Mouse (Mus musculus): ENCODE measurements around the gene Acot4.
"Not testable (repeated sequence)": the region's sequence is repeated elsewhere in the genome, so short reads cannot be mapped to it uniquely, and the experiment has no call there.

Acot4 gene

DNA sequence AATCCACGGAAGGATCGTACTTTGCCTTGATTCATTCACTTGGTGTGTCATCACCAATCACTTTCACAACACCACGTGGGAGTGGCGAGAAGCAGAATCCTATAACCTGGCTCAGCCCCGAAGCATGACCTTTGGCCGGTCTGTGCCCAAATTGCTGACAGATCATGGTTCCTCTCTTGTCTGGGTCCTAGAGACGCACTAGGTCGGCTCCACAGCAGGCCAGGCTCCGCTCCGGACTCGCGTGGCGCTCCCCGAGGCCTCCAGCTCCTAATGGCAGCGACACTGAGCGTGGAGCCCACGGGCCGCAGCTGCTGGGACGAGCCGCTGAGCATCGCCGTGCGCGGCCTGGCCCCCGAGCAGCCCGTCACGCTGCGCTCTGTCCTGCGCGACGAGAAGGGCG is at the start of gene Acot4:
Acot4 (plus strand) TSS at position 139 of the 400 bp plus-strand sequence.
- DNase-seq: not testable (repeated sequence)

GRCm38 (mm10) chr12:83988483-83988882 is 49.7 kb upstream of the Acot4 start:
- DNase-seq: no peak

GRCm38 (mm10) chr12:83989378-83989777 is 48.8 kb upstream of the Acot4 start:
- DNase-seq: no peak

DNA sequence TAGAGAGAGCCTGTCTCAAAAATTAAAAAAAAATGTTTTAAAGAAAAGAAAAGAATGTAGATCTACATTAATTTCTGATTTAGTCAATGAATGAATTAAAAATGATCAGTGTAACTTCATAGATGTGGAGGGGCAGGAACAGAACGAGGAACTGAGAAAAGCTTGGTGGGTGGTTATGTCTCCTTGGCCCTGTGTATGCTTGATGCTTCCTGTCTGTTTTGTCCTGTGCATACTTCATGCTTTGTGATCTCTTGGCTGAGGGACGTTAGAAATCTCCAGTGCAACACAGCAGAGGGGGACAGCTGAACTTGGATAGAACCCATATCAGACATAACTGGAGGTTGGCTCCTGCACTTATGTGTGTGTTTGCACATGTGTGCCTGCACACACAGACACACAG is 41.0 kb upstream of the Acot4 start:
- no peak for DNase-seq

- no peak for DNase-seq
Measured at GRCm38 (mm10) chr12:83998341-83999107, 39.7 kb upstream of the Acot4 start.

- DNase-seq: not testable (repeated sequence)
Measured at GRCm38 (mm10) chr12:83999237-83999636, 38.9 kb upstream of the Acot4 start.

- no peak for DNase-seq
Measured at GRCm38 (mm10) chr12:84000418-84000817, 37.8 kb upstream of the Acot4 start.

DNA sequence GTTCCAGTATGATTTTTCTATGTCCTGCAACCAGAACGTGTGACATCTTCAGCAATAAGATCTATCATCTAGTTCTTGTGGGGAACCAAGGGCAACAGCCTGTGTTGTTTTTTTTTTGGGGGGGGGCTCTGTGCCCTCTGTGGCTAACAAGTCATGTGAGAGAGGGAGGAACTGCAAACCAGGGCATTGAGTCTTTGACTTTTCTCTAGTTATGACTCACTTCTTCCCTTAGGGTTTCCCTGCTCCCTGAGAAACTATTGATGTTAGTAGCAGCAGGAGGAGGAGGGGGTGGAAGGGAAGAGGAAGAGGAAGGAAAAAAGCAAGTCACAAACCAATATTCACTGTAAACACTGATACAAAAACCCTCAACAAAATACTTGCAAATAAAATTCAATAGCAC is 34.3 kb upstream of the Acot4 start:
- no peak for DNase-seq

DNA sequence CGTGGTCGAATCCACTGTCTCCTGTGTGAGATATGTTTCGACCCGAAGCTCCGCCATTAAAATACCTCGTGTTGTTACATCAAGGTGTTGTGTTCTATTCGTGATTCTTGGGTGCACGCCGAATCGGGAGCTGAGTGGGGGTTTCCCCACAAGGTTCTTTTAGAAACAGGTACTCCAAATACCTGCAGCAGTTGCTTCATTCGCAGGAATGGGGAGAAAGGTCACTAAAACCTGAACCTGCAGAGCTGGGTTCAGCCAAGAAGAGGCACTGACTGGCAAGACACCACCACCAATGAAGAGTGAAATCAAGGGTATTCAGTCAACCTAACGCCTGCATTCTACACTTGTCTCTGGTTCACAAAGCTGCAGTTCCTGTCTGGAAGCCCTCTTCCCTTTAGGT is 29.9 kb upstream of the Acot4 start:
- no peak for DNase-seq

GRCm38 (mm10) chr12:84008729-84009128 is 29.4 kb upstream of the Acot4 start:
- no peak for DNase-seq

DNA sequence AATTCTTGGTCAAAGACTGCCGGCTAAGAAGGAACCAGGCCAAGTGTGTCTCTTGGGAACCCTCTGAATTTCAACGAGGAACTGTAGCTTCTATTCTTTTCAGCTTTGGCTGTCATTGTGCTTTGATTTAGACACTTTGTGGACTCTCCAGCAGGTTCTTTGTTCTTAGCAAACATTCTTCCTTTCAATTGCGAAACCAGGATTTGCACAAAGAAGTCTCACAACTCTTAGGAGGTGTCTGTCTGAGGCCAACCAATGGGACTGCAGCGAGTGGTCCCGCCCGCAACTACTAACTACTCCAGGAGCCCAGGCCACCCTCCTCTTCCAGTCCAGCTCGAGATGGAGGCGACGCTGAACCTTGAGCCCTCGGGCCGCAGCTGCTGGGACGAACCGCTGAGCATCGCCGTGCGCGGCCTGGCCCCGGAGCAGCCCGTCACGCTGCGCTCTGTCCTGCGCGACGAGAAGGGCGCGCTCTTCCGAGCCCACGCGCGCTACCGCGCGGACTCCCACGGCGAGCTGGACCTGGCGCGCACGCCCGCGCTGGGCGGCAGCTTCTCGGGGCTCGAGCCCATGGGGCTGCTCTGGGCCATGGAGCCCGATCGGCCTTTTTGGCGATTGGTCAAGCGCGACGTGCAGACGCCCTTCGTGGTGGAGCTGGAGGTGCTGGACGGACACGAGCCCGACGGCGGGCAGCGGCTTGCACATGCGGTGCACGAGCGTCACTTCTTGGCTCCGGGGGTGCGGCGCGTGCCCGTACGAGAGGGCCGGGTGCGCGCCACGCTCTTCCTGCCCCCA is 28.8 kb upstream of the Acot4 start, which contains the start of gene Acot1:
Acot1 (plus strand) TSS at position 320 of the 795 bp plus-strand sequence.
- peak; percentile 72 for DNase-seq

DNA sequence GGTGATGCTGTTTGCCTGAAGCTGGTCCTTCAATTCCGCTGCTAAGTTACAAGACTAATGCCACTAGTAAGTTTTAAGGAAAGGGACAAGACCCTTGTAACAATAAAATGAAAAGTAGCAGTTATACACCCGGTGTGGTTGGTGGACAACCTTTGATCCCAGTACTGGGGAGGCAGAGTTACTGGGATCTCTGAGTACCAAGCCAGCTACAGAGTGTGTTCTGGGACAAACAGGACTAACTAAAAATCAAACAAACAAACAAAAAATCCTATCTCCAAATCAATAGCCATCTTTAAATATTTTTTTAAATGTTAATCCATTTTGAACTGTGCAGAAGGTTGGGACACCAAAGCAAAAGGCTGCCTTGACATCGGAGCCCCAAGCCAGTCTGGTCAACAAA is 28.0 kb upstream of the Acot4 start:
- DNase-seq: no peak

DNA sequence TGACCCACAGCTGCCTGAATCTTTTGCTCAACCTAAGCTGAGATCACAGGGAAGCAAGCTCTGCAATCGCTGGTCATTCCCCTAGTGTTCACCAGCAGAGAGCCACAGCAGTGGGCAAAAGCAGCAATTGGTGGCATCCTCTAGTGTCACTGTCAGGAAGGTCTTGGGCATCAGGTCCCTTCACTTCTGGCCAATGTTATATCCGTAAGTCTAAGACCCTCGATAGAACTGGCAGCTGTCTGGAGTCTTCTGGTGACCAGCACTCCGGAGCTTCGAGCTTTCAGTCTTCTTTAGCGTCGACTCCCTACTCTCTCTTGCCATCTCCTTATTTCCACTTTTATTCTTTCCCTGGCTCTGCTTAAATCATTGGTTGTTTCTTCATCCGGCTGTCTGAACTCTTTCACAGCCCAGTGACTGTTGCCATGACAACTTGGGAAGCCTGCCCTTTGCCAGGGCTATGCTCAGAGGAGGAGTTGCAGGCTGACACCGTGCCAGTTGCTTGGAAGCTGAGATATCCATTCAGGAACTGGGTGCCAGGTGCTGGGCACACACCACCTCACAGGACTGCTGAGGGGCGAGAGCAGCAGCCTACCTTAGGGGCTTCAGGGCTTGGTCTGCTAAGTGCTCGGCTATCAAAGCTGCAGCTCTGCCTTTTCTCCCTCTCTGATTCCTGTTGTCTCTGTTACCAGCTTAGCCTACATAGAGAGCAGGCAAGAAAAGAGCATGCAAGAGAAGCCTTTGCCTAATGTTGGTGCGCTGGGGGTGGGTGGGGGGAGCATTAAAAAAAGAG is 26.7 kb upstream of the Acot4 start:
- peak; percentile 75 for DNase-seq

- DNase-seq: no peak
Measured at GRCm38 (mm10) chr12:84013130-84013529, 25.0 kb upstream of the Acot4 start.

GRCm38 (mm10) chr12:84013701-84014100 is 24.5 kb upstream of the Acot4 start:
- peak; percentile 42 for DNase-seq

DNA sequence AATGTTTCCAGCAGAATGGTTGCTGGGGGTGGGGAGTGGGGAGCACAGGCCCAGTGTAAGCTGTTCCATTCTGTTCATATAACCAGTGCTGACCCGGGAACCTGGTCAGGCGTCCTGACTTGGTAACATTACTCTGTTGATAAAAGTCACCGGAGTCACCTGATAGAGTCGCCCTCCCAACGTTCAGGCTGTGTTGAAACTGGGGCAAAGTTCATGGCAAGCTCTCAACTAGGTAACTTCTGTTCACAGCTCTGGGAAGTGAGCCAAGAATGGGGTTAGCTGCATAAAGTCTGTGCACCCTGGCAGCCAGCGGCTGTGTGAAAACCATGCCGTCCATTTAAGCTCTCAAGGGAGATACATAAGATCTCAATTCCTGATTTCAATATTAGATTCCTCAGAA is 17.7 kb upstream of the Acot4 start:
- DNase-seq: not testable (repeated sequence)

DNA sequence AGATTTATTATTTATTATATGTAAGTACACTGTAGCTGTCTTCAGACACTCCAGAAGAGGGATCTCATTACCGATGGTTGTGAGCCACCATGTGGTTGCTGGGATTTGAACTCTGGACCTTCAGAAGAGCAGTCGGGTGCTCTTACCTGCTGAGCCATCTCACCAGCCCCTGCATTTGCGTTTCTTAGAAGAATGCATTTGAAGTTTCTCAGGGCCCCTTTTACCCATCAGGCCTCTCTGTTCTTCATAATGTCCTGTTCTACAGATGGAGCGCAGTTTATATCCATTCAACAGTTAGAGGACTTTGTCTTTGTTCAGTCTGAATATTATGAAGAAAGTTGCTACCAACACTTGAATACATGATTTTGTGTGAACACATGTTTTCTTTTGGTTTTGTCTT is 15.9 kb upstream of the Acot4 start:
- not testable (repeated sequence) for DNase-seq

DNA sequence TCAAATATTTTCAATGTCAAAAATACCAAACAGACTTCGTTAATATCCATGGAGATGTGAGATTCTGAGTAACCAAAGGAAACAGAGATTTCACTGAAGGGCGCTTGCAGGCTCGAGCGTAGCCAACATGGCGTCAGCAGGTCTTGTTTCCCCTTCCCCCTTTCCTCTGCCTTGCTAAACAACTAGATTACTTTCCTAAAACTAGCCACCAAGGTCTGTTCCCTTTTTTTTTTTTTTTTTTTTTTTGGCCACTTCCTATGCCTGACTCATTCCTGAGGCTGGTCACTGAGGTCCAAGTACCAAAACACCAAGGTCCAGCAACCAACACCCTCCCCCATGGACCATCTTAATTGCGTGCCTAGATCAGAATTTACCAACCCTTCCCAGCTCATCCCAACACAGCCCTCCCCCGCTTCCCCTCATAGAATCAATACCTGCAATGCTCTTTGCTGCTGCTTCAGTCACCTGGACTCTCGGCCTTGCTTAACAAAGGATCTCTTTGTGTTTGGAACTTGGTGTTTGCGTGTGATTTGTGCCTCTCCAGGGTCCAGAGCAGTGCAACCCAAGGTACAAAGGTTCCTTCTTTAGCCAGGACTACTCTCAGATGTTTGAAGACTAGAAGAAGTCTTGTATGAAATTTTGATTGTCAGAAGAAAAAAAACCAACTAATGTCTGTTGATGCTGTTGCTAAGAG is 15.0 kb upstream of the Acot4 start:
- no peak for DNase-seq

DNA sequence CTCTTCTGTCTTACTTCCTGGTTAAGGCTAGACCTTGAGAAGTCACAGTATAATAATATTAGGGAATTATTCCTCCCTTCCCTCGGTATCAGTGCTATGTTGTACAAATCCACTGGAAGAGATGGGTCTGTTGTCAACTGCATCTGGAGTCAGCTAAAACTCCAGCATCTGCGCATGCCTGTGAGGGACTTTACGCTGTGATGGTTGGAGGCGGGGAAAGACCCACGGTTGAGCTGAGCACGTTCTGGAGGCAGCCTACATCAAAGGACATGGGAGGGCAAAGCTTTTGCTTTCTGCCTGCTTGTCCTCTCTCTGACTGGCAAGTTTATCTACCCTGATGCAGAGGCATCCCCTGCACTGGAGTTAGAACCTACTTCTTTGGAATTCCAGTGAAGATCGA is 12.3 kb upstream of the Acot4 start:
- DNase-seq: no peak

- not testable (repeated sequence) for DNase-seq
Measured at GRCm38 (mm10) chr12:84028328-84028727, 9.9 kb upstream of the Acot4 start.

DNA sequence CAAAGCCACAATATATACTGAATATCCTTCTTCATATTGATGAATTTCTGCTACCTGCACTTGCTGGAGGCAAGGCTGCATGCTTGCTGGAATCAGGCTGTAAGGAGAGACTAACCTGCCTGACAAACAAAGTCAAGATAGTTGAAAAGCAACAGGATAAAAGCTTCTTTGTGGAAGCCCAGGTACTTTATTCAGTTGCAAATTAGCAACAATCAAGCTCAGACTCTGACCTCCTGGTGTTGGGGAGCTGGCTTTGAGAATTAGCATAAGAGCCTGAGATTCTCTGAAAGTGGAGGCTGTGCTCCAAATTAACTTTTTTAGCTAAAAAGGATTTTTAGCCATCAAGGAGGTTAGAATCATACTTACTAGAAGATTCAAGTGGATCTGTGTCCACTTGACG is 9.1 kb upstream of the Acot4 start:
- not testable (repeated sequence) for DNase-seq

DNA sequence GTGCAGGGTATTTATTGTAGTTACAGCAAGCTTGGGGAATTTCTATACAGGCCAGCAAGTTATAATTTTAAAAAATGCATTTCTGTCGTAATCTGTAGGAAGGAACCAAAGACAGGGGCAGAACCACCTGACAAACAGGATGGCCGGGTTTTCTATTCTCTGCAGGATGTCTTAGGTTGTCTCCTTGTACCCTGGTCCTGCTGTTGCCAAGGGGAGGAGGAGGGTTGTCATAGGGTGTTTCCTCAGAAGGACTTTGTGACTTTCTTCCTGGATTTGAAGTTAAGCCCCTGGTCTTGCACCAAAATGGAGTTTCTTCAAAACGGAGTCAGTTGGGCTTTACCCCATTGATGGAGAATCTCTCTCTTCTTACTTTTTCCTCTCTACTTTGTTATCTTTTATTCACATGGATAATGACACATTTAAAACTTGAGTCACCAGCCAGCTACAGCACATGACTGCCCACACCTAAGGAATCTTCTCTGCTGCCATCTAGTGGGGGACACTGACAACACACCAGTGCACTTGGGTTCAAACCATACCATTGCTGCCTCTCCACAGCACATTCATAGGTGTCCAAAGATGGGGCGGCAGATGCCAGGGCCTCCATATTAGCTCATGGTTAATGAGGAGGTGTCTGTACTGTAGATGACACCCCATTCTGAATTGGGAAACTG is 7.4 kb upstream of the Acot4 start:
- DNase-seq: peak; percentile 81
